Mouse (Mus musculus) ES-E14 (cell line): ENCODE data around the gene Vav1. TPM values are rescaled to one million over a fixed set of nuclear protein-coding genes. Genes with fewer than 3 reads are reported as not detected.
"Not testable (repeated sequence)": the region's sequence is repeated elsewhere in the genome, so short reads cannot be mapped to it uniquely, and the experiment has no call there.

ENCODE experiments used
- DNase-seq: peaks from one replicate; pipeline ENCODE4 v3.0.0-alpha.2; 2013; ENCODE audit warnings: low read depth, low spot score
- H3K27ac ChIP-seq: 2 replicates; pipeline ENCODE4 v1.5.1; 2012; ENCODE audit warnings: low read depth, mild to moderate bottlenecking, low read length, moderate library complexity, mixed read lengths; ENCODE audit not compliant: poor library complexity, insufficient read depth, severe bottlenecking
- H3K36me3 ChIP-seq: 2 replicates; pipeline ENCODE4 v1.6.1; 2012; ENCODE audit warnings: mild to moderate bottlenecking, low read length, moderate library complexity, mixed read lengths; ENCODE audit not compliant: control insufficient read depth, poor library complexity, insufficient read depth, severe bottlenecking
- H3K4me1 ChIP-seq, 2 experiments: fragments of 150-350 bp in 1 of 2; sonication (generic) in 1 of 2; 2 replicates each; pipeline ENCODE4 v1.6.1; 2012; ENCODE audit warnings: low read length in 2 of 2, mild to moderate bottlenecking in 1 of 2, mixed read lengths in 1 of 2; ENCODE audit not compliant: control insufficient read depth in 2 of 2, insufficient read depth in 2 of 2, poor library complexity in 1 of 2
- H3K4me3 ChIP-seq, 2 experiments: fragments of 150-350 bp in 1 of 2; sonication (generic) in 1 of 2; 2 replicates each; pipeline ENCODE4 v1.5.1; 2012; ENCODE audit warnings: low read length in 2 of 2, low read depth in 1 of 2, mild to moderate bottlenecking in 1 of 2, mixed read lengths in 1 of 2; ENCODE audit not compliant: insufficient read depth in 1 of 2, poor library complexity in 1 of 2, severe bottlenecking in 1 of 2
- H3K9ac ChIP-seq: 2 replicates; pipeline ENCODE4 v1.6.1; 2012; ENCODE audit warnings: low read depth, mild to moderate bottlenecking, low read length, mixed read lengths; ENCODE audit not compliant: poor library complexity, insufficient read depth, severe bottlenecking
- H3K9me3 ChIP-seq: fragments of 150-350 bp; sonication (generic); 2 replicates; pipeline ENCODE4 v1.6.1; 2012; ENCODE audit warnings: low read depth, mild to moderate bottlenecking, low read length; ENCODE audit not compliant: control insufficient read depth, insufficient read depth
- CHD2 ChIP-seq: IDR thresholded peaks from 2 replicates; pipeline ENCODE4 v1.6.1; 2014; ENCODE audit warnings: mild to moderate bottlenecking, low read depth, low read length, inconsistent platforms
- HCFC1 ChIP-seq: IDR thresholded peaks from 2 replicates; pipeline ENCODE4 v1.6.1; 2012; ENCODE audit warnings: low read length, inconsistent platforms, borderline replicate concordance; ENCODE audit not compliant: insufficient read depth
- MAFK ChIP-seq: IDR thresholded peaks from 2 replicates; pipeline ENCODE4 v1.6.1; 2014; ENCODE audit warnings: mild to moderate bottlenecking, low read depth, low read length, inconsistent platforms; ENCODE audit not compliant: insufficient read depth
- ZC3H11A ChIP-seq: IDR thresholded peaks from 2 replicates; pipeline ENCODE4 v1.6.1; 2012; ENCODE audit warnings: low read depth, mild to moderate bottlenecking, inconsistent platforms, low read length, borderline replicate concordance
- ZNF384 ChIP-seq: IDR thresholded peaks from 2 replicates; pipeline ENCODE4 v1.6.1; 2012; ENCODE audit warnings: low read depth, low read length, inconsistent platforms
- in situ Hi-C, 2 experiments: fragments of 600-800 bp; cut with MboI; formaldehyde crosslinking; loops; one replicate each; pipeline ENCODE4 v1.15.1; 2025; ENCODE audit warnings: low sequenced_read_pairs in 2 of 2, inconsistent platforms in 1 of 2; ENCODE audit not compliant: unreplicated experiment in 2 of 2
- total RNA-seq: library from RNA; depleted of rRNA; stranded (reverse); fragments of 300-350 nt; gene quantifications from 2 replicates; pipeline ENCODE4 v1.2.3, GENCODE M21; 2012

Gene Vav1
- total RNA-seq, 1 experiment, result 1.3 TPM

DNA sequence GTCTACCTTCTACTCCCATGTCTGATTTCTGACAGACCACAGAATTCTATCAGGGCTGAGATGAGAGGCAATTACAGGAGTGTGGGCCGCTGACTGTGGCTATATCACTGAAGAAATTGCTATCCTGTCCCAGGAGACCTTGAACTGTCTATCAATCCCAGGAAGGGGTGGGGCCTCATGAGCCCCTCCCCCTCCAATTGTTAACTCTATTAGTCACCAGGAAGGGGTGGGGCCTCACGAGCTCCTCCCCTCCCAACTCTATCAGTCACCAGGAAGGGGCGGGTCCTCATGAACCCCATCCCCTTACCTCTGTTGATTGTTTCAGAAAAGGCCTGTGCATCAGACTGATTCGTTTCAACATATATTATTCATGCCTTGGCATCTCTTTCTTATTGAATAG lies 53.3 kb downstream of the Vav1 start:
- no peak overlapping the region for H3K9ac ChIP-seq
- TF ChIP-seq HCFC1, result no peak
- no peak for TF ChIP-seq MAFK
- no peak for TF ChIP-seq ZNF384
- TF ChIP-seq ZC3H11A, result no peak
- in situ Hi-C loops, result loop anchor here in 1 of 2 experiments (10.0 kb wide), 3 partner anchors 117 to 277 kb away; partner anchors contain the start of genes Crb3 and Slc25a23

GRCm38 (mm10) chr17:57334001-57334760 lies 55.3 kb downstream of the Vav1 start:
- in situ Hi-C loops, result loop anchor here in 1 of 2 experiments (10.0 kb wide), 3 partner anchors 119 to 279 kb away; partner anchors contain the start of genes Crb3 and Slc25a23
- no peak for DNase-seq
- Histone ChIP-seq H3K9ac (no peak overlapping the region), H3K4me3 (no peak overlapping the region), H3K4me1 (peaks cover 0 to 7% of the 10 kb centered on the region in 2 experiments; a peak in 2 of 4 replicates), H3K36me3 (no peaks in the 10 kb centered on the region), H3K27ac (no peak overlapping the region), H3K9me3 (no peaks in the 10 kb centered on the region)
- TF ChIP-seq ZC3H11A, result no peak
- no peak for TF ChIP-seq ZNF384
- no peak for TF ChIP-seq CHD2
- TF ChIP-seq HCFC1, result no peak
- no peak for TF ChIP-seq MAFK

More for the DNA sequence above, 53.3 kb downstream of the Vav1 start:
- H3K4me3 ChIP-seq, result no peak overlapping the region
- H3K36me3 ChIP-seq, result no peaks in the 10 kb centered on the region
- no peak overlapping the region for H3K27ac ChIP-seq
- peak; percentile 50 for DNase-seq
- H3K9me3 ChIP-seq, result no peaks in the 10 kb centered on the region
- H3K4me1 ChIP-seq, result peaks cover 4 to 9% of the 10 kb centered on the region in 2 experiments; a peak in 2 of 4 replicates

- H3K9ac ChIP-seq, result no peak overlapping the region
- peaks cover 0 to 5% of the 10 kb centered on the region in 2 experiments; a peak in 1 of 4 replicates for H3K4me1 ChIP-seq
- H3K27ac ChIP-seq, result no peak overlapping the region
- TF ChIP-seq MAFK (no peak), ZC3H11A (peak; percentile 43; the same call in 1 of the 2 replicates)
- H3K4me3 ChIP-seq, result no peak overlapping the region
- in situ Hi-C loops, result loop anchor here in 1 of 2 experiments (10.0 kb wide), 3 partner anchors 120 to 280 kb away; partner anchors contain the start of genes Crb3 and Slc25a23
- H3K36me3 ChIP-seq, result no peaks in the 10 kb centered on the region
- DNase-seq, result peak; percentile 66
- H3K9me3 ChIP-seq, result no peaks in the 10 kb centered on the region
Measured at GRCm38 (mm10) chr17:57334761-57335150, 55.9 kb downstream of the Vav1 start.

- H3K4me3 ChIP-seq, H3K4me1 ChIP-seq, H3K9ac ChIP-seq, H3K36me3 ChIP-seq, H3K27ac ChIP-seq, DNase-seq, H3K9me3 ChIP-seq: not testable (repeated sequence)
- in situ Hi-C loops, result loop anchor here in 1 of 2 experiments (10.0 kb wide), 3 partner anchors 120 to 280 kb away; partner anchors contain the start of genes Crb3 and Slc25a23
Measured at GRCm38 (mm10) chr17:57335194-57335593, 56.3 kb downstream of the Vav1 start.
